Mouse (Mus musculus): ENCODE results near the gene Tmem79. TPM values are rescaled to one million over a fixed set of nuclear protein-coding genes. Genes with fewer than 3 reads are reported as not detected.
"Not testable (repeated sequence)": the region's sequence is repeated elsewhere in the genome, so short reads cannot be mapped to it uniquely, and the experiment has no call there.

The Tmem79 gene
- polyA plus RNA-seq, 1 experiment from 2014 or later, result 1.7 TPM

- peak overlapping the region; percentile 94 for H3K27ac ChIP-seq
- peak overlapping the region; percentile 74 for H3K4me2 ChIP-seq
- WGBS, result under 1% methylated on average over 30 of the region's 30 CpGs
- peak overlapping the region; percentile 81 for H3K9ac ChIP-seq
- H3K4me3 ChIP-seq, result peak overlapping the region; percentile 79
- ATAC-seq (replicated peaks; ENCODE audit: insufficient number of reproducible peaks, insufficient read depth, low FRiP score, low read depth), result no peak
- H3K36me3 ChIP-seq, result peaks cover 31% of the 10 kb centered on the region
- H3K9me3 ChIP-seq (replicated peaks), result no peaks in the 10 kb centered on the region
- H3K27me3 ChIP-seq, result no peaks in the 10 kb centered on the region
- H3K4me1 ChIP-seq (replicated peaks), result peaks cover 19% of the 10 kb centered on the region
Measured at GRCm38 (mm10) chr3:88297321-88297851, 38.6 kb downstream of the Tmem79 start.

DNA sequence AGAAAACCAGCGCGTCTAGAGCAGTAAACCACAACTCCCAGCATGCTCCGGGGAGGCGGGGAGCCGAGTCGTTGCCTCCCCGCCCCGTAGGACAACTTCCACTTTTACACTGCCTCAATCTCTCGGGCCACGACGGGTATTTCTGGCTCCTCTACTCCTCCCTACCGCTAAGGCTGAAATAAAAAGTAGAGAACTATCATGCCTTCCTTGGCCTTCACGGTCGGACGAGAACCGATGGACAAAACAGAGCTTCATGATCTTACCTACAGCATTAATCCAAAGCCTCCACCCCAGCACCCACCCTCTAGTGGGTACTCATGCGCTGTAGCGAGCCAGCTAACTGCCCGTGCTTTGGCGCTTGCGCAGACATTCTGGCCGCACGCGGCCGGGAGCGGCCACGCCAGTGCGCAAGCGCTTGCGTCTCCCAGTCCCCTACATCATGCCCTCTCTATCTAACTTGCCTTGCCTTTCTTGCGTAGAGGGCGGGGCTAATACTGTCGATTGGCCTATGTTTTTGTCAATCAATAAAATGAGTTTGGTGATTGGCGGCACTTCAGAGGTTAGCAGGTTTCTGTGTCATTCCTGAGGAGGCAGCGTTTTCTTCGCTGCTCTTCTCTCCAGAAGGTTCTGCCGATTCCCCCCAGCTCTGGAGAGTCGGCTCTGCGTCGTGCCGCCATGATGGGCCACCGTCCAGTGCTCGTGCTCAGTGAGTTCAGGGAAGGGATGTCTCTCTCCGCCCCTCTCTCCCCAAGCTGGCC is 39.2 kb downstream of the Tmem79 start, which contains the start of the genes Tsacc and Cct3:
Gene Tsacc, minus strand, starts transcription at position 439 of the 758 bp plus-strand sequence.
Gene Cct3, plus strand, starts transcription at position 556 of the 758 bp plus-strand sequence.
- ATAC-seq (replicated peaks; ENCODE audit: insufficient number of reproducible peaks, insufficient read depth, low FRiP score, low read depth), result peak; percentile 99
- peak within 1 kb of the TSS; percentile 81 for H3K9ac ChIP-seq
- peaks cover 25% of the 10 kb centered on the region for H3K36me3 ChIP-seq
- peak within 1 kb of the TSS; percentile 97 for H3K27ac ChIP-seq
- no peaks in the 10 kb centered on the region for H3K27me3 ChIP-seq
- H3K4me2 ChIP-seq, result peak within 1 kb of the TSS; percentile 74
- under 1% methylated on average over 44 of the region's 44 CpGs for WGBS
- H3K4me1 ChIP-seq (replicated peaks), result peaks cover 19% of the 10 kb centered on the region
- H3K4me3 ChIP-seq, result peak within 1 kb of the TSS; percentile 79
- H3K9me3 ChIP-seq (replicated peaks), result no peaks in the 10 kb centered on the region

- ATAC-seq (replicated peaks; ENCODE audit: insufficient number of reproducible peaks, insufficient read depth, low FRiP score, low read depth), result no peak
- Histone ChIP-seq H3K9ac (peak overlapping the region; percentile 64), H3K4me2 (peak overlapping the region; percentile 74), H3K36me3 (peaks cover 19% of the 10 kb centered on the region), H3K9me3 (replicated peaks) (no peaks in the 10 kb centered on the region), H3K27me3 (no peaks in the 10 kb centered on the region), H3K27ac (peak overlapping the region; percentile 97), H3K4me3 (peak overlapping the region; percentile 79), H3K4me1 (replicated peaks) (peaks cover 19% of the 10 kb centered on the region)
- 1% methylated on average over 12 of the region's 12 CpGs for WGBS
Measured at GRCm38 (mm10) chr3:88296110-88296560, 39.8 kb downstream of the Tmem79 start.

- not testable (repeated sequence) for H3K4me3 ChIP-seq
- 0 out of 2 replicates have a peak overlapping the region, but pooled peaks have one; percentile 64 for H3K9ac ChIP-seq
Measured at GRCm38 (mm10) chr3:88295272-88295671, 40.7 kb downstream of the Tmem79 start.

DNA sequence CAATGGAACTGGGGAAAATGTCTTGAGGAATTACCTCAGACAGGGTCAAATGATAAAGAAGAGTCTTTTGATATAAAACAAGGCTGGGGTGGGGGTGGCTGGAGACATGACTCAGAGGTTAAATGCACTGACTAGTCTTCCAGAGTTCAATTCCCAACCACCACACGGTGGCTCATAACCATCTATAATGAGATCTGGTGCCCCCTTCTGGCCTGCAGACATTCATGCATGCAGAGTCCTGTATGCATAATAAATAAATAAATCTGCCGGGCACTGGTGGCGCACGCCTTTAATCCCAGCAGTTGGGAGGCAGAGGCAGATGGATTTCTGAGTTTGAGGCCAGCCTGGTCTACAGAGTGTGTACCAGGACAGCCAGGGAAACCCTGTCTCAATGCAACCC is 44.0 kb downstream of the Tmem79 start:
- Histone ChIP-seq H3K4me1 (replicated peaks) (peaks cover 7% of the 10 kb centered on the region; the same call in 1 of the 2 replicates), H3K4me2 (no peak overlapping the region), H3K4me3 (no peak overlapping the region), H3K27ac (no peak overlapping the region), H3K9me3 (replicated peaks) (no peaks in the 10 kb centered on the region), H3K9ac (no peak overlapping the region), H3K27me3 (no peaks in the 10 kb centered on the region), H3K36me3 (no peaks in the 10 kb centered on the region)
- WGBS, result 61% methylated on average over 4 of the region's 4 CpGs
- ATAC-seq (replicated peaks; ENCODE audit: insufficient number of reproducible peaks, insufficient read depth, low FRiP score, low read depth), result no peak

More at GRCm38 (mm10) chr3:88295272-88295671, 40.7 kb downstream of the Tmem79 start:
- not testable (repeated sequence) for H3K9me3 ChIP-seq (replicated peaks); H3K27me3 ChIP-seq; H3K27ac ChIP-seq; ATAC-seq (replicated peaks; ENCODE audit: insufficient number of reproducible peaks, insufficient read depth, low FRiP score, low read depth)
- H3K4me1 ChIP-seq (replicated peaks), result peaks cover 19% of the 10 kb centered on the region
- peaks cover 10% of the 10 kb centered on the region for H3K36me3 ChIP-seq
- WGBS, result 77% methylated on average over 1 of the region's 1 CpGs
- H3K4me2 ChIP-seq, result peak overlapping the region; percentile 74; the same call in 1 of the 2 replicates

- not testable (repeated sequence) for H3K27me3 ChIP-seq; H3K9ac ChIP-seq; H3K36me3 ChIP-seq; H3K4me2 ChIP-seq; H3K27ac ChIP-seq; H3K4me3 ChIP-seq; H3K4me1 ChIP-seq (replicated peaks); ATAC-seq (replicated peaks; ENCODE audit: insufficient number of reproducible peaks, insufficient read depth, low FRiP score, low read depth); H3K9me3 ChIP-seq (replicated peaks)
- 63% methylated on average over 8 of the region's 10 CpGs for WGBS
Measured at GRCm38 (mm10) chr3:88288133-88288713, 47.7 kb downstream of the Tmem79 start.

GRCm38 (mm10) chr3:88287110-88287509 is 48.8 kb downstream of the Tmem79 start, which contains the start of gene Gm38392:
Gene Gm38392, minus strand, starts transcription at chr3:88287210.
- ATAC-seq (replicated peaks; ENCODE audit: insufficient number of reproducible peaks, insufficient read depth, low FRiP score, low read depth), result no peak
- H3K36me3 ChIP-seq, result no peaks in the 10 kb centered on the region
- no peak within 1 kb of the TSS for H3K9ac ChIP-seq
- WGBS, result 96% methylated on average over 4 of the region's 4 CpGs
- no peaks in the 10 kb centered on the region for H3K9me3 ChIP-seq (replicated peaks)
- H3K27me3 ChIP-seq, result no peaks in the 10 kb centered on the region
- no peak within 1 kb of the TSS for H3K27ac ChIP-seq
- no peak within 1 kb of the TSS for H3K4me2 ChIP-seq
- no peak within 1 kb of the TSS for H3K4me3 ChIP-seq
- H3K4me1 ChIP-seq (replicated peaks), result no peaks in the 10 kb centered on the region

GRCm38 (mm10) chr3:88285565-88285895 is 50.4 kb downstream of the Tmem79 start:
- H3K9ac ChIP-seq; H3K36me3 ChIP-seq; ATAC-seq (replicated peaks; ENCODE audit: insufficient number of reproducible peaks, insufficient read depth, low FRiP score, low read depth); H3K4me2 ChIP-seq; H3K27ac ChIP-seq; H3K4me3 ChIP-seq; H3K9me3 ChIP-seq (replicated peaks); H3K4me1 ChIP-seq (replicated peaks); H3K27me3 ChIP-seq: not testable (repeated sequence)
- 87% methylated on average over 2 of the region's 2 CpGs for WGBS

DNA sequence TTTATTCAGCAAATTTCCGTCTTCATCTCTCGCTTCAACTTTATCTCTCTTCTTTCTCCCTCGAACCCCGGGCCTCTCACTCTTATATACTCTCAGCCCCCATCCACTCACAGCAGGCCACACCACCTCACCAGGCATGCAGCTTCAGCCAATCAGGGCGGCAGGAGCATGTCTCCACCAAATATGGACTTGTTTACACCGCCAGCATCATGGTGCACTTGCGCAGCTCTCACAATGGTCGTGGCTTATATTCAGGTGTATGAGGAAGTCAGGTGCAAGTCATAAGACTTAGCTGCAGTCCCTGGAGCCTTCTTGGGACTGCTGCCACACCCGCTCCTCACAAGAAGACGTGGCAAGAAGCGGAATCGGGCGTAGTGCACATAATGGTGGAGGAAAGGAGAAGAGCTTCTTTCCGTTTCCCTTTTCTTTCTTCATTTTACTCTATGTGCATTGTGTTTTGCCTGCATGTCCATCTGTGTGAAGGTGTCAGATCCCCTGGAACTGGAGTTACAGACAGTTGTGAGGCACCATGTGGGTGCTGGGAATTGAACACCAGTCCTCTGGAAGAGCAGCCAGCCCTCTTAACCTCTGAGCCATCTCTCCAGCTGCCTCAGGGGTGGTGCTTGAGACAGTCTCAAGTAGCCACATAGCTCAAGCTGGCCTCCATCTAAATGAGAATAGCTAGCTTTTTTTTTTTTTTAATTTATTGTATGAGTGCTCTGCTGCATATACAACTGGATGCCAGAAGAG is 51.0 kb downstream of the Tmem79 start:
- not testable (repeated sequence) for H3K9ac ChIP-seq; H3K27ac ChIP-seq; H3K27me3 ChIP-seq; H3K4me1 ChIP-seq (replicated peaks); H3K9me3 ChIP-seq (replicated peaks); H3K4me3 ChIP-seq; H3K4me2 ChIP-seq; ATAC-seq (replicated peaks; ENCODE audit: insufficient number of reproducible peaks, insufficient read depth, low FRiP score, low read depth); H3K36me3 ChIP-seq
- WGBS, result 93% methylated on average over 14 of the region's 14 CpGs

DNA sequence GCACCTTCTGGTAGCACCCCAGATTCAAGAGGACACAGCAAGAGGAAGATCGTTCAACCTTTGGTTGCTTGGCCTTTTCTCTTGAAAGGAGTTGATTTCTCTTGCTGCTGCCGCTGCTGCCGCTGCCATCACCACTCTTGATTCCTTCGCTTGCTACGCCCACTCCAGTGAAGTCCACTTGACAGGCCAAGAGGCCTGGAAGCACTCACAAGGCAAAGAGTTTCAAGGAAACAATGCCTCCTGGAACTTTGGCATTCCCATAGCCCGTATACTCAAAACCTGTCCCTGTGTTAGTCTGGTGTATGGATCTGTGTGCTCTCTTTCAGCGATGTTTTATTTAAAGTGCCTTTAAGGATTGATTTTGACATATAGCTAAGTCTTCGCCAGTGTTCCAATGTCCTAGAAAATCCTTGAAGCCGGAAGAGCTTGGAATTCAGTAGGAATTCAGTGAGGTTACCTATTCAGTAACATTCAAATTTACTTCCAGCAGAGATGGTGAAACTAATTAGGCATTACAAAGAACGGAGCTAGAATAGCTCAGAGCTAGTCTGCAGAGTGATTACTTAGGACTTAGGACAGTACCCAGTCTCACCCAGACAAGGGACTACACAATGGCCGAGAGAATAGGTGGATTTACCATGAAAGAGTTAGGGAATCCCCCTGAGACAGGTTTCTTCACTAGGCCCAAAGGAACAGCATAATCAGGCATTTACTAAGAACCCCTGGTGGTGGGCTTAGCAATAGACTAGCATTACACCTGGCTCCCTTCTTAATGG is 54.6 kb downstream of the Tmem79 start:
- ATAC-seq (replicated peaks; ENCODE audit: insufficient number of reproducible peaks, insufficient read depth, low FRiP score, low read depth); H3K36me3 ChIP-seq; H3K4me1 ChIP-seq (replicated peaks); H3K27ac ChIP-seq; H3K4me2 ChIP-seq; H3K9me3 ChIP-seq (replicated peaks); H3K9ac ChIP-seq; H3K4me3 ChIP-seq; H3K27me3 ChIP-seq: not testable (repeated sequence)
- WGBS, result 65% methylated on average over 11 of the region's 11 CpGs
